Mouse (Mus musculus) heart, postnatal 14 days (tissue): Measurements from ENCODE around the gene Cdk20. TPM values are rescaled to one million over a fixed set of nuclear protein-coding genes. Genes with fewer than 3 reads are reported as not detected.

ENCODE experiments used
- DNase-seq, 2 experiments: peaks; one replicate each; pipeline ENCODE4 v3.0.0; 2021 to 2022
- intact Hi-C: fragments of 180-260 bp; cut with DNase I; formaldehyde crosslinking; loops from one replicate; pipeline ENCODE4 v1.15.1; 2025
- long read RNA-seq, 2 experiments: library from polyadenylated mRNA; stranded (forward); transcript quantifications; one replicate each; pipeline ENCODE4 v2.0.0; 2021
- total RNA-seq, 2 experiments: library from RNA; stranded (reverse); gene quantifications; 2 replicates each; pipeline ENCODE4 v1.2.3; 2021

Gene Cdk20
- total RNA-seq: 1 to 10 TPM; 3.4 to 5.0 TPM
- long read RNA-seq, experiment 1, full-length matches to known transcripts: 8 of 11 reads
- long read RNA-seq, experiment 1, partial matches to known transcripts: 0 of 11 reads
- long read RNA-seq, experiment 1, other reads (novel, unspliced or antisense): 3 of 11 reads
- long read RNA-seq, experiment 2, full-length matches to known transcripts: 2 of 2 reads
- long read RNA-seq, experiment 2, partial matches to known transcripts: 0 of 2 reads
- long read RNA-seq, experiment 2, other reads (novel, unspliced or antisense): 0 of 2 reads

DNA sequence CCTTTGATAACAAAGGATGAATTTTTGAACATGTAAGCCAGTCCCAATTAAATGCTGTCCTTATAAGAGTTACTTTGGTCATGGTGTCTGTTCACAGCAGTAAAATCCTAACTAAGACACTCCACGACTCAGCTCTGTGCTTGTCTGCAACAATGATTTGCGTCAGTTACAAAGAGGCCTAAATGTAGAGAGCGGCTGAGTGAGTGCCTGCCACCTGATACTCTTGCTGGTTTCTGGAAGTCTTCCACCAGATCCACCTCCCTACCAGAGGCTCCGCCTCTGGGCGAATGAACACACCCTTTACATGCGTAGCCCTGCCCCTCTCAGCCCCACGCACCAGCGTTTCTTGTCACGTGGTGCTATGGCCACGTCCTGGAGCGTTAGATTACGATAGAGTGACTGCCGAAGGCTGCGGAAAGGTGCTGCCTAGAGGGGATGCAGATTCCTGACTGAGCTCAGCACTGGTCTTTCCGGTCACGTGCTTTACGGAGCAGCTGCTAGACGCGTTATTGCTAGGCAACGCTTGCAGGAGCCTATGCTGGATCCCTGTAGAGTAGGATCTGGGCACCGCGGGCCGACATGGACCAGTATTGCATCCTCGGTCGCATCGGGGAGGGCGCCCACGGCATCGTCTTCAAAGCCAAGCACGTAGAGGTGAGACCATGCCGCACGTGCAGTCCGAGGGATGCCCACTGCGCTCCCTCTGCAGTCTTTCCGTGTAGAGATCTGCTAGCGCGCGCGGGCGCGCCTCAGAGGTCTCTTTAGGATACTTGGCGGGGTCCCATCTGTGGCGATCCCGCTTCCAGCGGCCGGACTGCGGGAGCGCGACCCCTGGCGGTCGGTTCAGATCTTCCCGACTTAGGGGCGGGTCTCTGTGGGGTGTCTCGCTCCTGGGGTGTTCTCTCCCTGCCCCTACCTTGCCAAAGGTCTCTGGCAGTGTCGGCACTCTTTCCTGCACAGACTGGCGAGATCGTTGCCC lies at the start of gene Cdk20:
Gene Cdk20 (plus strand): TSS at position 298 of the 979 bp plus-strand sequence.
- intact Hi-C loops: loop anchor here (2.0 to 10.0 kb wide), 3 partner anchors 62 to 248 kb away; partner anchors contain the start of gene Ctsl
- DNase-seq: peak; percentile 84 to 88

- DNase-seq: no peak
Observed at GRCm38 (mm10) chr13:64384937-64385336, 47.2 kb upstream of the Cdk20 start.

DNA sequence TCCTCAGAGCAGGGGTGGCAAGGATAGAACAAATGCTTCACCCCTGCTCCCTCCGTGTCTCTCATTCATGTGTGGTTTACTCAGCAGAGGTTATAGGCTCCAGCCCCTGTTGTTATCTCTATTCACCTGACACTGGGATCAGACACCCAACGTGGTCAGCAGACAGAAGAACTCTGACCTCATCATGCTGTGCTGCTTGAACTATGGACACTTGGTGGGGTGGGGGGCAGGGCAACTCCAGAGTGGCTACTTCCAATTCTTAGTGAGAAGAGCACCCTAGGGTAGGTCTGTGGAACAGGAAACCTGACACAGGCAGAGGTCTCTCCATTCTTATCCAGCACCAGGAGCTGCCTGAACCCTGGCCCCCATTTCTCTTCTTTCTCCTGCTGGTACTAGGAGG lies 46.1 kb upstream of the Cdk20 start:
- intact Hi-C loops: no loop called here
- DNase-seq: no peak

More at GRCm38 (mm10) chr13:64384937-64385336, 47.2 kb upstream of the Cdk20 start:
- intact Hi-C loops: no loop called here

- intact Hi-C loops: no loop called here
- no peak for DNase-seq
Observed at GRCm38 (mm10) chr13:64388415-64388814, 43.7 kb upstream of the Cdk20 start.

- no peak for DNase-seq
- intact Hi-C loops: no loop called here
Observed at GRCm38 (mm10) chr13:64396979-64397378, 35.1 kb upstream of the Cdk20 start.

DNA sequence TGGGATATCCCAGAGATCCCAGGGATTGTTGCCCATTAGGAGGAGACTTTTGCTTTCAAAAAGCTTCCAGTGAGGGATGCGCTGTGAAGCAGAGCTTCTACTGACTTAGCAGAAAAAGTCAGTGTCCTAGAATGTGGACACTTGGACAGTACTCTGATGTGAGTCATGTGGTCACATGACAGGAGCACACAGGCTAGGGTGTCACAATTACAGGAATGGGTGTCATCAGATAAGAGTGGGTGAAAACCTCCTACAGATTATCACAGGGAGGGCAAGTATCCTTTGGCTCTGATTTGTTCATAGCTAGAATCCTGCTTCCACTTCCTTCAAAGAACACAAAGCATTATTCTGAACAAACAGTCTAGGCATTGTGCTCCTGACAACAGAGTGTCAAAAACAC lies 34.0 kb upstream of the Cdk20 start:
- no peak for DNase-seq
- intact Hi-C loops: no loop called here

- intact Hi-C loops: loop anchor here (2.0 kb wide), 1 partner anchor 29 kb away; the partner anchor contains the start of gene Ctsl
- no peak for DNase-seq
Observed at GRCm38 (mm10) chr13:64399906-64400305, 32.2 kb upstream of the Cdk20 start.

- DNase-seq: peak; percentile 40 to 65
- intact Hi-C loops: loop anchor here (2.0 kb wide), 1 partner anchor 30 kb away; the partner anchor contains the start of gene Ctsl
Observed at GRCm38 (mm10) chr13:64400801-64401361, 31.2 kb upstream of the Cdk20 start.

DNA sequence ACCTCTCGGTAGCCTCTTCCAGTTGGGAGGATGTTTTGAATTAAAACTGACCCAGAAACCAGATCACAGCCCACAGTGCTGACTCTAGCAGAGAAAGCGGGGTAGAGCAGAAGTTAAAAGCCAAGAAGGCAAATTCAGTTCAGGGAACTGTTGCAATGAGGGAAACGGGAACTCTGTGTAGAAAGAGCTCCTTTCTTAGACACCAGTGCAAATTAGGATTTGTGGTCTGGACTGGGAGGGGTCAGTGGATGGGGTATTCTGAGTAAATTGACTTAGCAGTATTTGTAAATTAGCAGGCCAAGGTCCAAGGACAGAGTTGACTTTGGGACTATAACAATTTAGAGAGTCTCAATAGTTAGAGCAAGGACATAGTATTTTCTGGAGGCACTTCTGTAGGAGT lies 30.1 kb upstream of the Cdk20 start:
- intact Hi-C loops: no loop called here
- DNase-seq: peak; percentile 15 to 16

DNA sequence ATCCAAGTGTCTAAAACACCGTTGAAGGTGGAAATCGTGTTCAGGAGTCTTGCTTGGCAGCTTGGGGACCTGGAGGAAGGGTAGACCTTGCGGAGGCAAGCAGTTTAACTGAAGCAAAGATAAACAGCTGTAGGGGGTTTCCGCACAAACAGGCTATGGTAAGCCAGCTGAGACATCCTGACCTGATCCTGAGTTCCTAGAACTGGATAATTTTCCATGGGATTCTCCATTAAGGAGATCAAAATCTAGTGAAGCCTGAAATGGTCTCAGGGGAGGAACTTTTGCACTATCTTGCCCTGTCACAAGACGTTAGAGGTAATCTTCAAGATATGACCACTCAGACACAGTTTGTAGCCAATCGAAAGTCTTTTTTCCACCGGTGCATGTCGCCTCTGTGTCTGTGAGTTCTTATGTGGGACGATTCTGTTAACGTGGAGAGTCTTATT lies 29.6 kb upstream of the Cdk20 start:
- no peak for DNase-seq

GRCm38 (mm10) chr13:64402951-64403460 lies 29.1 kb upstream of the Cdk20 start:
- intact Hi-C loops: no loop called here
- no peak for DNase-seq

More for the DNA sequence above, 29.6 kb upstream of the Cdk20 start:
- intact Hi-C loops: no loop called here

DNA sequence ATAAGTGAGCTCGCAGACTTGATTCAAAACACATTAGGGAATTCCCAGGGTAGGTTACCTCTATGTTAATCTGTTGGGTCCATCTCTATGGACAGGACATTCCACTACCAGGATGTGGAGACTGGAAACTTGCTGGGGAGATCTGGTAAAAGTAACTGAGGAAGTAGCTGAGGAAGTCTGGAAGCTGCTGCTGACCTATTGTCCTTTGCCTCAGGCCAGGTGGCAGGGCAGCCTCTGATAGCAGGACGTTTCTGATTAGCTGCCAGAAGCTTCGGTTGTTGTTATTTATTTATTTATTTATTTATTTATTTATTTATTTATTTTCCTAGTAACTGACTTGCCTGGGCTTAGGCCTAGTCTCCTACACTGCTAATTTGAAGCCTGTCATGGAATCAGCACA lies 28.6 kb upstream of the Cdk20 start:
- intact Hi-C loops: no loop called here
- DNase-seq: no peak

DNA sequence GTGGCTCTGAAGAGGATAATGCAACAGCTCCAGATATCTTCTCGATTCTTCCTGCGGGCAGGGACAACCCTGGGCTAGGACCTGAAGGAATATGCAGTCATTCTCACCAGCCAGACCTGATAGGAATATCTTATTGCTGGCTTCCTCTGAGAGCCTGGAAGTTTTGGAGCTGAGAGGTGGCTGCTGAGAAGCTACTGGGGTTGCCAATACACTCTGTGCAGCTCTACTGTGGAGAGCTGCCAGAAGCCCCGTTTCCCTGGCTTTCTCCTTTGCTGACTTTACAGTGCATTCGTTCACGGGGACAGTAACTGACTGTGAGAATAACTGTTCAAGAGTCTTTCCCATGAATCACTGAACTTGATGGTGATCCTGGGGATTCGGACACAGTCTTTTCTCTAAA lies 26.6 kb upstream of the Cdk20 start:
- peak; percentile 18 to 34 for DNase-seq
- intact Hi-C loops: no loop called here

GRCm38 (mm10) chr13:64407992-64408391 lies 24.1 kb upstream of the Cdk20 start:
- no peak for DNase-seq
- intact Hi-C loops: no loop called here

DNA sequence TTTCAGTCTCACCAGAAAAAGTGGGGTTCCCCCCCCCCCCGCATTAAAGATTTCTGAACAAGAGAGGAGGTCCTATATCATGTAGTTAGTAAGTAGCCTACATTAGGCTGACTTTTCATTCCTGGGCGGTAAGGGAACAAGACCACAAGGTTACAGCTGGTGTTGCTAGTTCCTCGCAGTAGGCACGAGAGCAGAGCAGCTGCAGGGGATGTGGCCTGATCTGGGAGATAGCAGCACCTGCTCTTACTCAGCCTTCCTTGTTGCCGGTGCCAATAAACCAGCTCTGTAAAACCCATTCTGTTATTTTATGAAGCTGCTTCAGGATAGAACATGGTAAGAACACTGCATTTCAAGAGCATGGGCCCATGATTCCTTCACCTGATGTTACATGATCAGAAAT lies 21.5 kb upstream of the Cdk20 start:
- no peak for DNase-seq
- intact Hi-C loops: no loop called here

- DNase-seq: no peak
- intact Hi-C loops: no loop called here
Observed at GRCm38 (mm10) chr13:64411282-64411681, 20.8 kb upstream of the Cdk20 start.

DNA sequence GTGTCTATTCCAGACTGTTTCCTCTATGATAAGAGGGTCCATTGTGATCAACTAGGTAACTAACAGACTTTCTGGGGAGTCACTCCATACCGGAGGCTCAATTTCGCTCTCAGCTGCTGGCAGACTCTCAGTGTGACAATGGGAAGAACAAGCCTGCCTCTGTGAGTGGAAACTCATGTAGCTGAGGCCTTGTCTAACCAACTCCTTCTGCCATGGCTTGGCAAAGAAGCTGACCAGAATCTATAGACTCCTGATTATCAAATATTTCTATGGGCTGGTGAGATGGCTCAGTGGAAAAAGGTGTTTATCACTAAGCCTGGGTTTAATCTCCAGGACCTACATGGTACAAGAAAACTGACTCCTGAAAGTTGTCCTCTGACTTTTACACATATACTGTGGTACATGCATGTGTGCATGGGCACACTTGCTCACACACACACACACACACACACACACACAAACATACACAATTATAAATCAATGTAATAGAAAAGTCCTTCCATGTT lies 19.3 kb upstream of the Cdk20 start:
- intact Hi-C loops: no loop called here
- no peak for DNase-seq

- intact Hi-C loops: no loop called here
- DNase-seq: no peak
Observed at GRCm38 (mm10) chr13:64415659-64416058, 16.5 kb upstream of the Cdk20 start.

GRCm38 (mm10) chr13:64416955-64417601 lies 15.0 kb upstream of the Cdk20 start:
- DNase-seq: peak; percentile 65 to 77
- intact Hi-C loops: no loop called here

GRCm38 (mm10) chr13:64420847-64421246 lies 11.3 kb upstream of the Cdk20 start:
- no peak for DNase-seq
- intact Hi-C loops: no loop called here
